19 mouse cellular contexts compared by ENCODE assay signal in genomic region chr17:7896047-7896635, GRCm38 (mm10). TPM values are rescaled to one million over a fixed set of nuclear protein-coding genes. Genes with fewer than 3 reads are reported as not detected.
A peak's percentile ranks its signal among the peaks of the same experiment; 100 is the strongest.
DNase-seq lines count a peak whose midpoint lies in the region; ATAC-seq and TF ChIP-seq lines count a peak whose summit lies in the region.
"Had no signal": no experiment of that assay in that cellular context is flagged by ENCODE, and none has a peak within 500 bp of the region (broad histone marks: within the 10 kb centered on the region; RNA-seq: fewer than 3 reads in every experiment).

No protein-coding gene starts in this region.

- ATAC-seq in forebrain, embryonic 16.5 days, result peak; percentile 68; the same call in 1 of the 2 replicates
- ATAC-seq in forebrain, embryonic 12.5 days (ENCODE audit: low FRiP score), result no peak
- ATAC-seq: hindbrain, embryonic 16.5 days had no signal

- TF ChIP-seq POLR2A in CH12.LX (IDR thresholded peaks at IDR 0.05; ENCODE audit: low read depth, low read length), result 0 out of 2 replicates have a peak, but pooled peaks have one; percentile 11

- dilution Hi-C loops in CH12.LX (cut with MboI; ENCODE audit: extremely low pct_ligation_motif_present, extremely low pct_unique_long_range_greater_than_20kb, low sequenced_read_pairs), result no loop called here

- no peak for TF ChIP-seq CTCF in CH12.LX (conservative IDR thresholded peaks at IDR 0.05 in 1 of 2, IDR thresholded peaks at IDR 0.05 in 1 of 2; ENCODE audit: low read depth in 2 of 2, low read length in 2 of 2)

- 71% methylated on average over 10 of the region's 10 CpGs for WGBS in forebrain, embryonic 16.5 days
- 76% methylated on average over 10 of the region's 10 CpGs for WGBS in forebrain, embryonic 12.5 days

- H3K4me1 ChIP-seq in forebrain, embryonic 16.5 days (replicated peaks; ENCODE audit: control insufficient read depth, insufficient read depth, low read length), result no peaks in the 10 kb centered on the region
- no peaks in the 10 kb centered on the region for H3K4me1 ChIP-seq in forebrain, embryonic 12.5 days
- peaks cover 11 to 35% of the 10 kb centered on the region in 2 experiments for H3K4me1 ChIP-seq in CH12.LX (ENCODE audit: control insufficient read depth in 1 of 2, insufficient read depth in 2 of 2)
- H3K4me1 ChIP-seq: embryonic facial prominence, embryonic 15.5 days; heart, embryonic 13.5 days; hindbrain, embryonic 12.5 days had no signal

- peak; percentile 1 for DNase-seq in kidney, postnatal 10 days
- DNase-seq in kidney, adult 18-20 months, result no peak
- DNase-seq in CH12.LX (ENCODE audit: extremely low read depth), result no peak
- peak; percentile 24 for DNase-seq in brain, adult 2 months (ENCODE audit: low read depth, low spot score)
- DNase-seq in left cerebral cortex, postnatal 4 days, result no peak
- DNase-seq: adrenal gland, postnatal 10 days; cerebellum, adult 2 months; embryo, embryonic 11 days; gastrocnemius, adult 2 months; heart, adult 2 months; kidney, adult 11 months had no signal

- no peak overlapping the region for H3K4me2 ChIP-seq in forebrain, embryonic 16.5 days (ENCODE audit: low read length)
- H3K4me2 ChIP-seq in forebrain, embryonic 12.5 days, result no peak overlapping the region
- peak overlapping the region; percentile 79 for H3K4me2 ChIP-seq in CH12.LX (ENCODE audit: insufficient read depth, low read depth, poor library complexity, severe bottlenecking)
- H3K4me2 ChIP-seq: embryonic facial prominence, embryonic 15.5 days; heart, embryonic 13.5 days; hindbrain, embryonic 12.5 days had no signal

- no peak overlapping the region for H3K4me3 ChIP-seq in forebrain, embryonic 16.5 days (replicated peaks; ENCODE audit: low read length)
- no peak overlapping the region for H3K4me3 ChIP-seq in forebrain, embryonic 12.5 days (replicated peaks)
- H3K4me3 ChIP-seq in CH12.LX (replicated peaks in 1 of 3; ENCODE audit: low read depth in 2 of 3, low read length in 2 of 3, poor library complexity in 1 of 3), result peak overlapping the region; percentile 18 to 44 (median 32)
- H3K4me3 ChIP-seq: embryonic facial prominence, embryonic 15.5 days; erythroblast, embryonic 14.5 days; heart, adult 2 months; heart, embryonic 13.5 days; hindbrain, embryonic 12.5 days had no signal

- no peak overlapping the region for H3K27ac ChIP-seq in forebrain, embryonic 16.5 days (ENCODE audit: low read length)
- H3K27ac ChIP-seq in forebrain, embryonic 12.5 days, result no peak overlapping the region
- no peak overlapping the region for H3K27ac ChIP-seq in CH12.LX (ENCODE audit: insufficient read depth, low read depth)
- H3K27ac ChIP-seq: embryonic facial prominence, embryonic 15.5 days; gastrocnemius, adult 2 months; heart, adult 2 months; heart, embryonic 13.5 days; hindbrain, embryonic 12.5 days had no signal

- no peak overlapping the region for H3K9ac ChIP-seq in forebrain, embryonic 16.5 days (replicated peaks; ENCODE audit: low read depth, low read length)
- no peak overlapping the region for H3K9ac ChIP-seq in forebrain, embryonic 12.5 days
- H3K9ac ChIP-seq in CH12.LX (ENCODE audit: insufficient read depth, low read depth), result peak overlapping the region; percentile 58; the same call in 1 of the 2 replicates
- H3K9ac ChIP-seq: embryonic facial prominence, embryonic 15.5 days; heart, embryonic 13.5 days; hindbrain, embryonic 12.5 days had no signal

- H3K79me2 ChIP-seq in CH12.LX (replicated peaks; ENCODE audit: control insufficient read depth, extremely low read depth, insufficient read depth, poor library complexity, severe bottlenecking), result no peaks in the 10 kb centered on the region

- H3K27me3 ChIP-seq in forebrain, embryonic 16.5 days (replicated peaks; ENCODE audit: control insufficient read depth, insufficient read depth, low read length), result no peaks in the 10 kb centered on the region
- no peaks in the 10 kb centered on the region for H3K27me3 ChIP-seq in forebrain, embryonic 12.5 days
- H3K27me3 ChIP-seq in CH12.LX (replicated peaks), result no peaks in the 10 kb centered on the region
- H3K27me3 ChIP-seq: embryonic facial prominence, embryonic 15.5 days; hindbrain, embryonic 12.5 days had no signal

- intact Hi-C loops in left cerebral cortex, postnatal 4 days (cut with DNase I), result no loop called here

- in situ Hi-C loops in CH12.LX (cut with MboI; ENCODE audit: low pct_ligation_motif_present, low pct_unique_long_range_greater_than_20kb, low sequenced_read_pairs), result no loop called here

- no peaks in the 10 kb centered on the region for H3K9me3 ChIP-seq in forebrain, embryonic 16.5 days (ENCODE audit: control insufficient read depth, low read length)
- no peaks in the 10 kb centered on the region for H3K9me3 ChIP-seq in forebrain, embryonic 12.5 days
- H3K9me3 ChIP-seq in CH12.LX (replicated peaks; ENCODE audit: low read length), result no peaks in the 10 kb centered on the region
- H3K9me3 ChIP-seq: embryonic facial prominence, embryonic 15.5 days; G1E; heart, embryonic 13.5 days; hindbrain, embryonic 12.5 days had no signal

- peak; percentile 65; the same call in 1 of the 2 replicates for TF ChIP-seq EP300 in CH12.LX (IDR thresholded peaks at IDR 0.05; ENCODE audit: low read length)

- no peaks in the 10 kb centered on the region for H3K36me3 ChIP-seq in forebrain, embryonic 16.5 days (ENCODE audit: control insufficient read depth, insufficient read depth)
- H3K36me3 ChIP-seq in forebrain, embryonic 12.5 days (replicated peaks), result no peaks in the 10 kb centered on the region
- H3K36me3 ChIP-seq in CH12.LX (replicated peaks in 1 of 2; ENCODE audit: control insufficient read depth in 1 of 2, insufficient read depth in 1 of 2, low read length in 1 of 2), result no peaks in the 10 kb centered on the region
- H3K36me3 ChIP-seq: embryonic facial prominence, embryonic 15.5 days; G1E; heart, embryonic 13.5 days; hindbrain, embryonic 12.5 days had no signal

- no peak; the same call in 1 of the 2 replicates for TF ChIP-seq RAD21 in CH12.LX (IDR thresholded peaks at IDR 0.05; ENCODE audit: low read depth, low read length)

TF ChIP-seq in CH12.LX, 34 proteins besides CTCF, POLR2A, EP300 and RAD21:
- TF ChIP-seq TBP (conservative IDR thresholded peaks at IDR 0.05; ENCODE audit: low read depth, low read length), result 0 out of 2 replicates have a peak, but pooled peaks have one; percentile 19
- TF ChIP-seq CHD2 (IDR thresholded peaks at IDR 0.05; ENCODE audit: low read length), result peak; percentile 34; the same call in 1 of the 2 replicates
- TF ChIP-seq SIN3A (IDR thresholded peaks at IDR 0.05; ENCODE audit: low read length), result 0 out of 2 replicates have a peak, but pooled peaks have one; percentile 33
- TF ChIP-seq SMC3 (IDR thresholded peaks at IDR 0.05; ENCODE audit: low read depth, low read length), result no peak; the same call in 1 of the 2 replicates
- peak; percentile 66 for TF ChIP-seq TCF12 (IDR thresholded peaks at IDR 0.05; ENCODE audit: low read depth, low read length)
- no peak for TF ChIP-seq MAX (IDR thresholded peaks at IDR 0.05; ENCODE audit: low read length)
- no peak; the same call in 1 of the 2 replicates for TF ChIP-seq NELFE (IDR thresholded peaks at IDR 0.05; ENCODE audit: low read depth, low read length)
- no peak for TF ChIP-seq ZNF384 (IDR thresholded peaks at IDR 0.05; ENCODE audit: low read depth, low read length)
- 0 out of 2 replicates have a peak, but pooled peaks have one; percentile 18 for TF ChIP-seq MEF2A (IDR thresholded peaks at IDR 0.05; ENCODE audit: borderline replicate concordance, low read depth, low read length)
- no peak for TF ChIP-seq PAX5 (IDR thresholded peaks at IDR 0.05; ENCODE audit: low read length)
- 0 out of 2 replicates have a peak, but pooled peaks have one; percentile 62 for TF ChIP-seq ETS1 (conservative IDR thresholded peaks at IDR 0.05; ENCODE audit: low read depth, low read length)
- TF ChIP-seq MYC (IDR thresholded peaks at IDR 0.05; ENCODE audit: low read depth, low read length), result 0 out of 2 replicates have a peak, but pooled peaks have one; percentile 25
- TF ChIP-seq ELF1 (IDR thresholded peaks at IDR 0.05; ENCODE audit: low read depth, low read length), result no peak
- no peak for TF ChIP-seq ZKSCAN1 (IDR thresholded peaks at IDR 0.05; ENCODE audit: borderline replicate concordance, low read depth, low read length)
- TF ChIP-seq BHLHE40 (IDR thresholded peaks at IDR 0.05; ENCODE audit: low read depth, low read length), result peak; percentile 93
- TF ChIP-seq ZMIZ1 (IDR thresholded peaks at IDR 0.05; ENCODE audit: low read depth, low read length), result 0 out of 2 replicates have a peak, but pooled peaks have one; percentile 32
- TF ChIP-seq JUND (conservative IDR thresholded peaks at IDR 0.05; ENCODE audit: low read depth, low read length), result 0 out of 2 replicates have a peak, but pooled peaks have one; percentile 9
- no peak for TF ChIP-seq RCOR1 (conservative IDR thresholded peaks at IDR 0.05; ENCODE audit: low read depth, low read length)
- no peak for TF ChIP-seq USF1 (IDR thresholded peaks at IDR 0.05; ENCODE audit: low read depth, low read length)
- peak; percentile 58; the same call in 1 of the 2 replicates for TF ChIP-seq MAFK (IDR thresholded peaks at IDR 0.05; ENCODE audit: insufficient replicate concordance, low read length)
- TF ChIP-seq IRF4 (IDR thresholded peaks at IDR 0.05; ENCODE audit: low read depth, low read length), result peak; percentile 57
- TF ChIP-seq MXI1 (IDR thresholded peaks at IDR 0.05; ENCODE audit: low read depth, low read length), result 0 out of 2 replicates have a peak, but pooled peaks have one; percentile 44
- no peak for TF ChIP-seq E2F4 (IDR thresholded peaks at IDR 0.05; ENCODE audit: insufficient replicate concordance, low read depth, low read length)

RNA-seq across cellular contexts. Expression of gene Tagap, which starts 29.7 kb away (rescaled TPM):
- 0.36 and 0.43 TPM in 2 replicates for polyA plus RNA-seq in forebrain, embryonic 16.5 days (2015; fragmentation: Nextera tagmentation; extraction: Ambion mirVana)
- polyA plus RNA-seq in forebrain, embryonic 12.5 days (2016; fragmentation: Nextera tagmentation; extraction: Ambion mirVana), result 0.37 and 0.40 TPM in 2 replicates
- 16.3 and 16.4 TPM in 2 replicates for total RNA-seq in CH12.LX (2012; rRNA removed)
- total RNA-seq in CH12.LX (2014; rRNA removed), result 18.5 and 20.9 TPM in 2 replicates
- polyA plus RNA-seq in CH12.LX (2012; ENCODE audit: insufficient read length, low read depth), result 12.9 and 14.2 TPM in 2 replicates
- total RNA-seq in left cerebral cortex, postnatal 4 days (2021), result 1 to 10 TPM; 3.6 to 3.9 TPM
- polyA plus RNA-seq: erythroblast, embryonic 14.5 days had no signal

RNA-seq across cellular contexts. Expression of gene Rsph3a, which starts 49.3 kb away (rescaled TPM):
- polyA plus RNA-seq in forebrain, embryonic 16.5 days (2015; fragmentation: Nextera tagmentation; extraction: Ambion mirVana), result 68.0 and 77.9 TPM in 2 replicates
- polyA plus RNA-seq in forebrain, embryonic 12.5 days (2016; fragmentation: Nextera tagmentation; extraction: Ambion mirVana), result 51.7 and 58.6 TPM in 2 replicates
- total RNA-seq in CH12.LX (2012; rRNA removed) (15.2 and 23.7 TPM in 2 replicates), CH12.LX (2014; rRNA removed) (8.2 and 9.9 TPM in 2 replicates)
- polyA plus RNA-seq in CH12.LX (2012; ENCODE audit: insufficient read length, low read depth), result 17.8 and 18.8 TPM in 2 replicates
- 10 to 100 TPM; 47.3 TPM for total RNA-seq in left cerebral cortex, postnatal 4 days (2021)

Comparison
In these comparisons a context has a peak if more than half of its experiments do, and no peak if none do; other contexts are left out.
1. DNase-seq: peak in kidney, postnatal 10 days (single experiment) and brain, adult 2 months (single experiment); none in kidney, adult 18-20 months (single experiment), CH12.LX (single experiment) and left cerebral cortex, postnatal 4 days (single experiment).
2. H3K4me3 ChIP-seq: peak in CH12.LX (3 of 3); none in forebrain, embryonic 16.5 days (single experiment) and forebrain, embryonic 12.5 days (single experiment).